Mouse (Mus musculus) midbrain, embryonic 13.5 days (tissue): Measurements from ENCODE around the gene Mylk4. TPM values are rescaled to one million over a fixed set of nuclear protein-coding genes. Genes with fewer than 3 reads are reported as not detected.

Experiments used
- ATAC-seq: fragments of 200-750 bp; cut with Nextera tagmentation; 2 replicates; pipeline ENCODE4 v1.8.0; 2017; ENCODE audit warnings: mild to moderate bottlenecking, moderate TSS enrichment, moderate library complexity
- H3K27ac ChIP-seq: fragments of 300-500 bp; sonication (generic); 2 replicates; pipeline ENCODE4 v1.5.1; 2015; ENCODE audit warnings: inconsistent platforms, mild to moderate bottlenecking, moderate library complexity
- H3K27me3 ChIP-seq: fragments of 300-500 bp; sonication (generic); 2 replicates; pipeline ENCODE4 v1.6.1; 2015; ENCODE audit warnings: mild to moderate bottlenecking, inconsistent platforms
- H3K36me3 ChIP-seq: fragments of 300-500 bp; sonication (generic); 2 replicates; pipeline ENCODE4 v1.6.1; 2015; ENCODE audit warnings: mild to moderate bottlenecking, inconsistent platforms
- H3K4me1 ChIP-seq: fragments of 300-500 bp; sonication (generic); replicated peaks from 2 replicates; pipeline ENCODE4 v1.6.1; 2015; ENCODE audit warnings: inconsistent platforms
- H3K4me2 ChIP-seq: fragments of 300-500 bp; sonication (generic); replicated peaks from 2 replicates; pipeline ENCODE4 v1.6.1; 2015; ENCODE audit warnings: moderate library complexity, mild to moderate bottlenecking, inconsistent platforms
- H3K4me3 ChIP-seq: fragments of 300-500 bp; sonication (generic); replicated peaks from 2 replicates; pipeline ENCODE4 v1.5.1; 2015; ENCODE audit warnings: mild to moderate bottlenecking, inconsistent platforms
- H3K9ac ChIP-seq: fragments of 300-500 bp; sonication (generic); replicated peaks from 2 replicates; pipeline ENCODE4 v1.6.1; 2015; ENCODE audit warnings: mild to moderate bottlenecking, inconsistent platforms
- H3K9me3 ChIP-seq: fragments of 300-500 bp; sonication (generic); 2 replicates; pipeline ENCODE4 v1.6.1; 2016; ENCODE audit warnings: mild to moderate bottlenecking, inconsistent platforms
- WGBS: fragments of 180-500 bp; shearing (Covaris S2); methylation state at CpG from one replicate; pipeline ENCODE4 v1.1.7; 2015; 5-methylcytosine and 5-hydroxymethylcytosine counted together
- polyA plus RNA-seq: library from polyadenylated mRNA; unstranded; fragments of >200 nt; fragmentation: Nextera tagmentation; extraction: Ambion mirVana; gene quantifications from 2 replicates; pipeline ENCODE4 v1.2.1, GENCODE M21; 2015

The Mylk4 gene
- polyA plus RNA-seq, 1 experiment from 2014 or later, result 0.04 TPM

GRCm38 (mm10) chr13:32750507-32750906 is 33.2 kb downstream of the Mylk4 start:
- no peak for ATAC-seq
- H3K4me2 ChIP-seq, result no peak overlapping the region
- H3K27ac ChIP-seq, result no peak overlapping the region
- H3K36me3 ChIP-seq, result no peaks in the 10 kb centered on the region
- H3K4me3 ChIP-seq, result no peak overlapping the region
- WGBS, result 88% methylated on average over 1 of the region's 1 CpGs
- H3K27me3 ChIP-seq, result no peaks in the 10 kb centered on the region
- H3K9ac ChIP-seq, result no peak overlapping the region
- H3K4me1 ChIP-seq, result no peaks in the 10 kb centered on the region
- no peaks in the 10 kb centered on the region for H3K9me3 ChIP-seq

DNA sequence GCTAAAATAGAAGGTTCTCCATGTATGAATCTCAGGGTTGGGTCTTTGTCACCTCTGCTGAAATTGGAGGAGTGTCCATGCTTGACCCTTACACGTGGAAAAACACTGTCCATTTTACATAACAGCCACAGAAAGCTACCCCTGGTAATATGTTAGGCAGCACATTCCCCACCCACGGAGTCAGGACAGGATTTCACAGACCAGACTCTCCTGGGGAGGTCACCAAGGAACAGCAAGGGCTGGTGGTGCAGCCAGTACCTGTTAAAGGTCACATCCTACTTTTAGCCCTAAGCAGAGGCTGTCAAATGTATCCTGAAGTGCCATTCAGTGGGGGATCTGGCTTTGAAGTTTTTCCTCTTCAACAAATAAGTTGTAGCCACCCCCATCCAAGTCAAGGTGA is 35.3 kb downstream of the Mylk4 start:
- 44% methylated on average over 2 of the region's 2 CpGs for WGBS
- no peak for ATAC-seq
- Histone ChIP-seq H3K9me3 (no peaks in the 10 kb centered on the region), H3K4me1 (no peaks in the 10 kb centered on the region), H3K27ac (no peak overlapping the region), H3K36me3 (no peaks in the 10 kb centered on the region), H3K9ac (no peak overlapping the region), H3K4me2 (no peak overlapping the region), H3K4me3 (no peak overlapping the region), H3K27me3 (no peaks in the 10 kb centered on the region)

DNA sequence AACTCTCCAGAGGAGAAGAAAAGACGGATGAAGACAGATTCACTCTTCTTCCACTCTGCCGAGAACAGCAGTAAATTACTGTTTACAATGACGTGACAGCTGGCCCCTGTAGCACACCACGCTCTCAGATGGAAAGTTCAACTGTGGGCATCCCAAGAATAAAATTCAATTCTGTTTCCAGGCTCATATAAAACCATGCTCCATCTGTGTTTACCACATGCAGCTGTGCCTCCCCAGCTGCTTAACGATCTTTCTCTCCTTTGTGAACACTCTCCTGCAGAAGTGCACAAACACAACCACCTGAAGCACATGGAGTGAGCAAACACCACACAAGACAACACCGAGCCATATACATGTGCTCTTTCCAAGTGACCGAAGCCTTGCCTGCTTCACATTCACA is 42.6 kb downstream of the Mylk4 start:
- Histone ChIP-seq H3K27ac (no peak overlapping the region), H3K4me3 (no peak overlapping the region), H3K4me2 (no peak overlapping the region), H3K4me1 (no peaks in the 10 kb centered on the region), H3K27me3 (no peaks in the 10 kb centered on the region), H3K9ac (no peak overlapping the region), H3K9me3 (no peaks in the 10 kb centered on the region), H3K36me3 (no peaks in the 10 kb centered on the region)
- ATAC-seq, result no peak
- WGBS, result 76% methylated on average over 7 of the region's 7 CpGs

DNA sequence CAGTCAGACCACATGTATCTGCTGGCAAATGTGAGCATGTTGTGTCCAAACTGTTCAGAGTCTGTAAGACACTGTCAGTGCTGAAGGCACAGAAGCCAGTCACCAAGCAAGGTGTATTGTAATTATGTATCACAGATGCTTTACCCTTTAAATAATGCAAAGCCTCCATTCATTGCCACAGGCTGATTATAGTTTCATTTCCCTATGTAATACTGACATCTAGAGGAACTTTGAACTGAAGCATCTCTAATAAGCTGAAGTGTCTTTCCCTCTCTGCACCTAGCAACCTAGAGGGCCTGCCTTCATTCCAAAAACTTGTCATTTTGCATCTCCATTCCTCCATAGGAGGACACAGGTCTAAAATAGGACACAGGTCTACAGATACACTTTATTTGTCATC is 52.5 kb downstream of the Mylk4 start:
- no peaks in the 10 kb centered on the region for H3K36me3 ChIP-seq
- H3K4me2 ChIP-seq, result no peak overlapping the region
- no peaks in the 10 kb centered on the region for H3K4me1 ChIP-seq
- H3K27me3 ChIP-seq, result no peaks in the 10 kb centered on the region
- H3K4me3 ChIP-seq, result no peak overlapping the region
- H3K9ac ChIP-seq, result no peak overlapping the region
- H3K9me3 ChIP-seq, result no peaks in the 10 kb centered on the region
- ATAC-seq, result no peak
- no peak overlapping the region for H3K27ac ChIP-seq

DNA sequence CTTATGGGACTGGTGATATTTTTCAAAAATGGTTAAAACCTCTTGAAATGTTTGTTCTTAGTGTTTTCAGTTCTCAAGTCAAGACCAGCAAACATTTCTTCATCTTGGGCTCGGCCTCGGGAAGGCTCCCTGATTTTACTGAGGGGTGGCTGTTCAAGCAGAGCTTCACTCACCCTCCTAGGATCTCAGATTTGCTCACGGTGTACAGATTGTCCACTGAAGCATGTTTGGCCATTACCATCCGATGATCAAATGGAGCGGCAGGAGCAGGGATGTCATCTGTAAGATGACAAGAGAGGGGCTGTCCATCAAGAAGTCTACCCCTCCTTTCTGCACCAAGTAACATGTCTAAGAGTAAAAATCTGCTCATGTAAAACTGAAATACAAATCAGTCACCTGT is 59.1 kb downstream of the Mylk4 start:
- Histone ChIP-seq H3K9ac (no peak overlapping the region), H3K27me3 (no peaks in the 10 kb centered on the region), H3K9me3 (no peaks in the 10 kb centered on the region), H3K4me3 (no peak overlapping the region), H3K27ac (no peak overlapping the region), H3K36me3 (no peaks in the 10 kb centered on the region), H3K4me2 (no peak overlapping the region), H3K4me1 (no peaks in the 10 kb centered on the region)
- 88% methylated on average over 5 of the region's 5 CpGs for WGBS
- ATAC-seq, result no peak

DNA sequence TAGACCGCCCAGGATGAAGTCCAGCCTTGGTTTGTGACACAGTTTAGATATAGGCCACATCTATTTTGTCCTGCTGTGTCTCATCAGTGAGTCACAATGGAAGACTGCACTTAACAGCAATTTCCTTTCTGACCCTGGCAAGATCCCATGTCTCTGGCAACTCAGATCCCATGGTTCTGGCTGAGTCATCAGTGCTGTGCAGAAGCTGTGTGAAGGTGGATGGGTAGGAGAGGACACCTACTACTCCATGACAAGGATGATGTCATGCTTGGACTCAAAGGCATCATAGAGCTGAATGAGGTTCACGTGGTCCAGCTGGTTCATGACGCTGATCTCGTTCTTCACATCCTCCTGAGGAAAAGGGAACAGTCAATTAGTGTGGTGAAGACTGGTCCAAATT is 62.0 kb downstream of the Mylk4 start:
- Histone ChIP-seq H3K27ac (no peak overlapping the region), H3K4me2 (no peak overlapping the region), H3K27me3 (no peaks in the 10 kb centered on the region), H3K36me3 (no peaks in the 10 kb centered on the region), H3K4me3 (no peak overlapping the region), H3K9ac (no peak overlapping the region), H3K4me1 (no peaks in the 10 kb centered on the region), H3K9me3 (no peaks in the 10 kb centered on the region)
- WGBS, result 91% methylated on average over 4 of the region's 4 CpGs
- ATAC-seq, result no peak

- H3K9me3 ChIP-seq, result no peaks in the 10 kb centered on the region
- H3K36me3 ChIP-seq, result no peaks in the 10 kb centered on the region
- H3K4me1 ChIP-seq, result no peaks in the 10 kb centered on the region
- no peaks in the 10 kb centered on the region for H3K27me3 ChIP-seq
- no peak overlapping the region for H3K27ac ChIP-seq
- WGBS, result 82% methylated on average over 3 of the region's 3 CpGs
- no peak overlapping the region for H3K4me3 ChIP-seq
- H3K9ac ChIP-seq, result no peak overlapping the region
- H3K4me2 ChIP-seq, result no peak overlapping the region
- no peak for ATAC-seq
Measured at GRCm38 (mm10) chr13:32719284-32719683, 64.5 kb downstream of the Mylk4 start.

GRCm38 (mm10) chr13:32717709-32718108 is 66.0 kb downstream of the Mylk4 start:
- H3K9ac ChIP-seq, result no peak overlapping the region
- whole genome bisulfite sequencing, result 87% methylated on average over 5 of the region's 5 CpGs
- no peak for ATAC-seq

DNA sequence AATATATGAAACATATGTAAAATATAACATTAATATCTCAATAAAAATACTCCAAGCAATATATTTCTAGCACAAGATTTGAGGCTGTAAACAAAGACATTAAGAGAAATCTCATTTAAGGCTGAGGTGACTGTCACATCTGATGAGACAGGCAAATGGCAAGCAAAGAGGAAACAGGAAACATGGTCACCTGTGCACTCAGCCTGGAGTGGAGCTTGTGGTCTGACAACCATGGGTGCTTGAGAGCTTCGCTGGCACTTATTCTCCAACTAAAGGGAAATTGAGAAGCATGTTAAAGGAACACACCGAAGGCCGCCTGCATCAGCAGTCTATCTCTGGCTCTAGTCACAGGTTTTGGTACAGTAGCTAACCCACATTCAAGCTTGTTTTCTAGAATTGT is 71.2 kb downstream of the Mylk4 start:
- Histone ChIP-seq H3K9me3 (no peaks in the 10 kb centered on the region), H3K27me3 (no peaks in the 10 kb centered on the region), H3K4me3 (no peak overlapping the region), H3K4me1 (no peaks in the 10 kb centered on the region), H3K36me3 (no peaks in the 10 kb centered on the region), H3K9ac (no peak overlapping the region), H3K4me2 (no peak overlapping the region), H3K27ac (no peak overlapping the region)
- no peak for ATAC-seq
- 93% methylated on average over 3 of the region's 3 CpGs for WGBS

More at GRCm38 (mm10) chr13:32717709-32718108, 66.0 kb downstream of the Mylk4 start:
- H3K36me3 ChIP-seq, result no peaks in the 10 kb centered on the region
- no peak overlapping the region for H3K27ac ChIP-seq
- H3K4me1 ChIP-seq, result no peaks in the 10 kb centered on the region
- no peak overlapping the region for H3K4me3 ChIP-seq
- H3K27me3 ChIP-seq, result no peaks in the 10 kb centered on the region
- H3K4me2 ChIP-seq, result no peak overlapping the region
- H3K9me3 ChIP-seq, result no peaks in the 10 kb centered on the region

GRCm38 (mm10) chr13:32707894-32708293 is 75.9 kb downstream of the Mylk4 start:
- WGBS, result 89% methylated on average over 2 of the region's 2 CpGs
- Histone ChIP-seq H3K9me3 (no peaks in the 10 kb centered on the region), H3K4me3 (no peak overlapping the region), H3K9ac (no peak overlapping the region), H3K4me2 (no peak overlapping the region), H3K4me1 (0 out of 2 replicates have a peak, but pooled peaks cover 4% of the 10 kb centered on the region), H3K27ac (no peak overlapping the region), H3K36me3 (no peaks in the 10 kb centered on the region), H3K27me3 (no peaks in the 10 kb centered on the region)
- no peak for ATAC-seq

DNA sequence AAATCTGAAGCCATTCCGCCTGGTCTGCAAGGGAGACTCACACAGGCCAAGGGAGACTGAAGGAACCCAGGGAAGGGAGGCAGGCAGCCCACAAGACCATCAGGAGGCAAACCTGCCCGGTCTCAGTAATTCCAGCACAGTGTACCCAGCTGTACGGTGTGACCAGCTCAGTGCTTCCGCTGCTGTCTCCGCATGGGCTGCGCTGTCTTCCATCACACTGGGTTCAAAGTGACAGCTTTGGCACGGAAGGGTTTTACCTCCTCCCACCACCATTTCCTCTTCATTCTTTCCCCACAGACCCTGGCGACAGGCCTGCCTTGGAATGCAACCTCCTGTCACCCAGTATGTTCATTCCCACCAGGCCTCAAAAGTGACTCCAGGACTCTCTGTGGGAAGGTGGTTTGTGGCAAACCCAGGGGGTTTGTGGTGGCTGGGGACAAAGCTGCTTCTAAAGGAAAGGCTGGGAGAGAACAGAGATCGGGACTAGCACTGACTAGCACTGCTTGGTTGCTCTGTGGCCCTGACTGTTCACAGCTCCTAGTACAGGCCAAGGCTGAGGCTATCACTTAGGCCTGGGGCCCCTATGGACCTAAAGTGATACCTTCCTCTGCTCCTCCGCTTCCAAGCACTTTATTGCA is 77.0 kb downstream of the Mylk4 start:
- H3K27ac ChIP-seq, result no peak overlapping the region
- ATAC-seq, result peak; percentile 50; the same call in 1 of the 2 replicates
- no peaks in the 10 kb centered on the region for H3K9me3 ChIP-seq
- no peak overlapping the region for H3K9ac ChIP-seq
- WGBS, result 62% methylated on average over 10 of the region's 10 CpGs
- H3K27me3 ChIP-seq, result no peaks in the 10 kb centered on the region
- H3K36me3 ChIP-seq, result no peaks in the 10 kb centered on the region
- 0 out of 2 replicates have a peak, but pooled peaks cover 4% of the 10 kb centered on the region for H3K4me1 ChIP-seq
- no peak overlapping the region for H3K4me2 ChIP-seq
- H3K4me3 ChIP-seq, result no peak overlapping the region

GRCm38 (mm10) chr13:32705315-32705714 is 78.4 kb downstream of the Mylk4 start:
- H3K4me3 ChIP-seq, result no peak overlapping the region
- H3K27me3 ChIP-seq, result no peaks in the 10 kb centered on the region
- WGBS, result 42% methylated on average over 1 of the region's 1 CpGs
- no peak overlapping the region for H3K9ac ChIP-seq
- no peak for ATAC-seq
- no peaks in the 10 kb centered on the region for H3K9me3 ChIP-seq
- no peak overlapping the region for H3K27ac ChIP-seq
- H3K36me3 ChIP-seq, result no peaks in the 10 kb centered on the region
- H3K4me1 ChIP-seq, result 0 out of 2 replicates have a peak, but pooled peaks cover 4% of the 10 kb centered on the region
- H3K4me2 ChIP-seq, result no peak overlapping the region

DNA sequence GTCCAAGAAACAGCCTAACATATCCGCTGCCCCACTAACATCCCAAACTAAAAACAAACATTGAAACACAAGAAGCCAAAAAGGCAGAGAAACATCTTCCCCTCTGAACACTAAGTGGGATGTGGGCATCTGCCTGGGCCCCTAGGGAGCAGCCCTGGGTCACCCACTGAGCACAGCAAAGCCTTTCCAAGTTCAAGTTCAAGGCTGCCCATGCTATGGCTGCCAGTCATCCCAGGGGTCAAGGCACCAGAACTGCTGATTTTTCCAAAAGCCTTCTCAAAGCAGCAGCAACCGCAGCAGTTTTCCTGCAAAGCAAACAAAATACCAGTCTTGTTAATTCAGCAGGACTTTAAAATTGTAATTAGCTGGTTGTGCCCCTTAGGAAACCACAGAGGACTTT is 78.8 kb downstream of the Mylk4 start:
- Histone ChIP-seq H3K27me3 (no peaks in the 10 kb centered on the region), H3K36me3 (no peaks in the 10 kb centered on the region), H3K9ac (no peak overlapping the region), H3K27ac (no peak overlapping the region), H3K9me3 (no peaks in the 10 kb centered on the region), H3K4me1 (0 out of 2 replicates have a peak, but pooled peaks cover 4% of the 10 kb centered on the region), H3K4me2 (no peak overlapping the region), H3K4me3 (no peak overlapping the region)
- WGBS, result 74% methylated on average over 2 of the region's 2 CpGs
- ATAC-seq, result no peak
